In genomic region chr9:118974148-118974547, GRCm38 (mm10) we compare ENCODE assay signal across 8 mouse cellular contexts. TPM values are rescaled to one million over a fixed set of nuclear protein-coding genes. Genes with fewer than 3 reads are reported as not detected.
DNase-seq lines count a peak whose midpoint lies in the region; ATAC-seq and TF ChIP-seq lines count a peak whose summit lies in the region.

No protein-coding gene starts in this region.

- no peak for TF ChIP-seq CTCF in kidney, postnatal 0 days (IDR thresholded peaks at IDR 0.05; ENCODE audit: low read depth)

- WGBS in kidney, postnatal 0 days, result 19% methylated on average over 5 of the region's 5 CpGs
- WGBS in stomach, embryonic 15.5 days, result 37% methylated on average over 5 of the region's 5 CpGs

- no peaks in the 10 kb centered on the region for H3K9me3 ChIP-seq in kidney, postnatal 0 days (replicated peaks; ENCODE audit: low read length)
- no peaks in the 10 kb centered on the region for H3K9me3 ChIP-seq in stomach, embryonic 15.5 days

- H3K4me2 ChIP-seq in kidney, postnatal 0 days (ENCODE audit: low read length), result no peak overlapping the region
- no peak overlapping the region for H3K4me2 ChIP-seq in stomach, embryonic 15.5 days

- ATAC-seq in kidney, postnatal 0 days (replicated peaks; ENCODE audit: low FRiP score, low read depth), result no peak
- no peak for ATAC-seq in stomach, embryonic 15.5 days (ENCODE audit: insufficient read depth, low FRiP score, low read depth)

- no peaks in the 10 kb centered on the region for H3K27me3 ChIP-seq in kidney, postnatal 0 days (ENCODE audit: insufficient read depth, low read length)
- no peaks in the 10 kb centered on the region for H3K27me3 ChIP-seq in stomach, embryonic 15.5 days (replicated peaks)

- peak; percentile 47 for DNase-seq in layer of hippocampus, adult 11-12 months (ENCODE audit: low spot score)
- no peak for DNase-seq in layer of hippocampus, adult 9-10 months (ENCODE audit: low spot score)
- DNase-seq in adrenal gland, postnatal 25 days, result peak; percentile 72
- DNase-seq in gastrocnemius, postnatal 10 days, result peak; percentile 36
- no peak for DNase-seq in kidney, postnatal 0 days (ENCODE audit: low spot score)
- DNase-seq in thymus, postnatal 14 days, result no peak
- no peak for DNase-seq in embryo, embryonic 11 days

- no peak overlapping the region for H3K9ac ChIP-seq in kidney, postnatal 0 days (ENCODE audit: low read depth, low read length)
- H3K9ac ChIP-seq in stomach, embryonic 15.5 days, result no peak overlapping the region

- no peaks in the 10 kb centered on the region for H3K36me3 ChIP-seq in kidney, postnatal 0 days (ENCODE audit: insufficient read depth, low read length)
- 0 out of 2 replicates have a peak, but pooled peaks cover 2% of the 10 kb centered on the region for H3K36me3 ChIP-seq in stomach, embryonic 15.5 days

- H3K27ac ChIP-seq in kidney, postnatal 0 days, result peak overlapping the region; percentile 86
- 0 out of 2 replicates have a peak overlapping the region, but pooled peaks have one; percentile 59 for H3K27ac ChIP-seq in stomach, embryonic 15.5 days

- H3K4me1 ChIP-seq in kidney, postnatal 0 days (replicated peaks; ENCODE audit: insufficient read depth, low read length), result peaks cover 45% of the 10 kb centered on the region
- peaks cover 31% of the 10 kb centered on the region for H3K4me1 ChIP-seq in stomach, embryonic 15.5 days

- no peak overlapping the region for H3K4me3 ChIP-seq in kidney, postnatal 0 days (replicated peaks; ENCODE audit: low read depth, low read length)
- H3K4me3 ChIP-seq in stomach, embryonic 15.5 days (replicated peaks), result no peak overlapping the region

RNA-seq across cellular contexts. Expression of gene Ctdspl, which starts 47.9 kb away (rescaled TPM):
- total RNA-seq in adrenal gland, postnatal 25 days (2021), result 27.2 and 31.3 TPM in 2 replicates
- total RNA-seq in gastrocnemius, postnatal 10 days (2021), result 10 to 100 TPM; 14.5 to 14.6 TPM
- 21.9 and 24.2 TPM in 2 replicates for polyA plus RNA-seq in kidney, postnatal 0 days (2015; fragmentation: Nextera tagmentation; extraction: Ambion mirVana)
- polyA plus RNA-seq in stomach, embryonic 15.5 days (2015; fragmentation: Nextera tagmentation; extraction: Ambion mirVana), result 16.7 and 17.4 TPM in 2 replicates

Comparison
In these comparisons a context has a peak if more than half of its experiments do, and no peak if none do; other contexts are left out.
1. DNase-seq: peak in layer of hippocampus, adult 11-12 months (single experiment), adrenal gland, postnatal 25 days (single experiment) and gastrocnemius, postnatal 10 days (single experiment); none in layer of hippocampus, adult 9-10 months (single experiment), kidney, postnatal 0 days (single experiment), thymus, postnatal 14 days (single experiment) and embryo, embryonic 11 days (single experiment).